Mouse (Mus musculus) left cerebral cortex, postnatal 4 days (tissue): ENCODE results near the gene Pik3cg. TPM values are rescaled to one million over a fixed set of nuclear protein-coding genes. Genes with fewer than 3 reads are reported as not detected.
A peak's percentile ranks its signal among the peaks of the same experiment; 100 is the strongest.

Source experiments
- DNase-seq: peaks from one replicate; pipeline ENCODE4 v3.0.0-alpha.2; 2022
- intact Hi-C: fragments of 180-260 bp; cut with DNase I; formaldehyde crosslinking; loops from one replicate; pipeline ENCODE4 v1.15.1; 2025
- total RNA-seq, 2 experiments: library from RNA; stranded (reverse); gene quantifications; 2 replicates each; pipeline ENCODE4 v1.2.3; 2021

Pik3cg gene
- total RNA-seq, 2 experiments from 2014 or later, result 3.2 to 4.2 TPM

- intact Hi-C loops, result no loop called here
- DNase-seq, result no peak
Measured at GRCm38 (mm10) chr12:32158757-32159156, 49.7 kb downstream of the Pik3cg start.

GRCm38 (mm10) chr12:32146606-32147005, 61.9 kb downstream of the Pik3cg start:
- no peak for DNase-seq
- intact Hi-C loops, result no loop called here

GRCm38 (mm10) chr12:32145651-32146050, 62.8 kb downstream of the Pik3cg start:
- no peak for DNase-seq
- intact Hi-C loops, result loop anchor here (2.0 kb wide), 1 partner anchor 177 kb away; no protein-coding TSS in a partner anchor

- intact Hi-C loops, result loop anchor here (2.0 kb wide), 1 partner anchor 176 kb away; no protein-coding TSS in a partner anchor
- DNase-seq, result peak; percentile 88
Measured at GRCm38 (mm10) chr12:32144513-32144912, 63.9 kb downstream of the Pik3cg start.

- DNase-seq, result no peak
- intact Hi-C loops, result loop anchor here (2.0 kb wide), 1 partner anchor 175 kb away; no protein-coding TSS in a partner anchor
Measured at GRCm38 (mm10) chr12:32143782-32144181, 64.7 kb downstream of the Pik3cg start.

- intact Hi-C loops, result no loop called here
- no peak for DNase-seq
Measured at GRCm38 (mm10) chr12:32143151-32143550, 65.3 kb downstream of the Pik3cg start.

GRCm38 (mm10) chr12:32141766-32142165, 66.7 kb downstream of the Pik3cg start:
- intact Hi-C loops, result no loop called here
- DNase-seq, result no peak

- intact Hi-C loops, result no loop called here
Measured at GRCm38 (mm10) chr12:32138831-32139230, 69.6 kb downstream of the Pik3cg start.

GRCm38 (mm10) chr12:32138362-32138761, 70.1 kb downstream of the Pik3cg start:
- DNase-seq, result no peak
- intact Hi-C loops, result no loop called here

More at GRCm38 (mm10) chr12:32138831-32139230, 69.6 kb downstream of the Pik3cg start:
- no peak for DNase-seq

GRCm38 (mm10) chr12:32137542-32137941, 70.9 kb downstream of the Pik3cg start:
- intact Hi-C loops, result no loop called here
- no peak for DNase-seq

GRCm38 (mm10) chr12:32127599-32128507, 80.6 kb downstream of the Pik3cg start:
- intact Hi-C loops, result no loop called here
- no peak for DNase-seq

GRCm38 (mm10) chr12:32127158-32127557, 81.3 kb downstream of the Pik3cg start:
- no peak for DNase-seq
- intact Hi-C loops, result no loop called here

GRCm38 (mm10) chr12:32124456-32124855, 84.0 kb downstream of the Pik3cg start:
- intact Hi-C loops, result no loop called here
- no peak for DNase-seq

GRCm38 (mm10) chr12:32124030-32124429, 84.4 kb downstream of the Pik3cg start:
- intact Hi-C loops, result no loop called here
- DNase-seq, result no peak

GRCm38 (mm10) chr12:32123559-32123958, 84.9 kb downstream of the Pik3cg start:
- DNase-seq, result no peak

More at GRCm38 (mm10) chr12:32123559-32123958, 84.9 kb downstream of the Pik3cg start:
- intact Hi-C loops, result no loop called here

Other genes with a start within 250 kb of the Pik3cg start
- 100 to 1,000 TPM; 238 to 255 TPM for gene Prkar2b, start 147.4 kb downstream of the Pik3cg start, total RNA-seq
- 10 to 100 TPM; 24.4 to 25.5 TPM for gene Ccdc71l, start 170.0 kb upstream of the Pik3cg start, total RNA-seq